Mouse (Mus musculus) hematopoietic stem cell, adult 5-6 weeks (primary cell): Measurements from ENCODE around the gene Sp110. TPM values are rescaled to one million over a fixed set of nuclear protein-coding genes. Genes with fewer than 3 reads are reported as not detected.
"Not testable (repeated sequence)": the region's sequence is repeated elsewhere in the genome, so short reads cannot be mapped to it uniquely, and the experiment has no call there.

ENCODE experiments used
- ATAC-seq, 2 experiments: fragments of 125-278 bp in 1 of 2; replicated peaks in 1 of 2; 2 replicates each; pipeline ENCODE4 v1.8.0; 2016 to 2017; ENCODE audit warnings: inconsistent platforms in 2 of 2, mild to moderate bottlenecking in 2 of 2, moderate number of reproducible peaks in 2 of 2, low read depth in 1 of 2, moderate TSS enrichment in 1 of 2; ENCODE audit not compliant: low FRiP score in 2 of 2, poor library complexity in 2 of 2, severe bottlenecking in 2 of 2, insufficient read depth in 1 of 2, low TSS enrichment in 1 of 2
- total RNA-seq: library from RNA; stranded (forward); fragments of 172-1452, 232-1000 nt; gene quantifications from 2 replicates; pipeline ENCODE4 v1.2.3, GENCODE M21; 2017

The Sp110 gene
- total RNA-seq, 1 experiment from 2014 or later = 134 TPM

- ATAC-seq = not testable (repeated sequence)
Observed at GRCm38 (mm10) chr1:85578372-85579010, 20.1 kb downstream of the Sp110 start.

GRCm38 (mm10) chr1:85575376-85575775, 23.2 kb downstream of the Sp110 start, which contains the start of gene G530012D18Rik:
G530012D18Rik (plus strand) TSS chr1:85575676.
- not testable (repeated sequence) for ATAC-seq

- not testable (repeated sequence) for ATAC-seq
Observed at GRCm38 (mm10) chr1:85573554-85573953, 25.1 kb downstream of the Sp110 start.

- not testable (repeated sequence) for ATAC-seq
Observed at GRCm38 (mm10) chr1:85555261-85555660, 43.4 kb downstream of the Sp110 start.

- ATAC-seq = not testable (repeated sequence)
Observed at GRCm38 (mm10) chr1:85546442-85546841, 52.2 kb downstream of the Sp110 start.

- not testable (repeated sequence) for ATAC-seq
Observed at GRCm38 (mm10) chr1:85543818-85544217, 54.8 kb downstream of the Sp110 start.

- not testable (repeated sequence) for ATAC-seq
Observed at GRCm38 (mm10) chr1:85528451-85529110, 70.0 kb downstream of the Sp110 start.

Other genes with a start within 250 kb of the Sp110 start
- gene G530012D18Rik, start 23.1 kb downstream of the Sp110 start, total RNA-seq = 1.9 TPM in 1 of 2 replicates, not detected in the other
- gene Sp140, start 1.6 kb upstream of the Sp110 start, total RNA-seq = 89.8 and 117 TPM in 2 replicates
- 124 and 139 TPM in 2 replicates for gene Sp100, start 51.2 kb upstream of the Sp110 start, total RNA-seq
- gene A630001G21Rik, start 179.8 kb upstream of the Sp110 start, total RNA-seq = 52.6 and 57.8 TPM in 2 replicates
- 97.1 and 112 TPM in 2 replicates for gene Cab39, start 194.6 kb upstream of the Sp110 start, total RNA-seq